Mouse (Mus musculus) megakaryocyte, embryonic 14.5 days (primary cell): ENCODE data around the gene Chrm2.

Experiments
- FLI1 ChIP-seq: IDR thresholded peaks from 2 replicates; pipeline ENCODE4 v1.6.1; 2012; ENCODE audit warnings: low read length, inconsistent platforms, mixed read lengths
- GATA1 ChIP-seq: IDR thresholded peaks from 3 replicates; pipeline ENCODE4 v1.6.1; 2012; ENCODE audit warnings: mixed read lengths, low read length, inconsistent platforms, borderline replicate concordance

DNA sequence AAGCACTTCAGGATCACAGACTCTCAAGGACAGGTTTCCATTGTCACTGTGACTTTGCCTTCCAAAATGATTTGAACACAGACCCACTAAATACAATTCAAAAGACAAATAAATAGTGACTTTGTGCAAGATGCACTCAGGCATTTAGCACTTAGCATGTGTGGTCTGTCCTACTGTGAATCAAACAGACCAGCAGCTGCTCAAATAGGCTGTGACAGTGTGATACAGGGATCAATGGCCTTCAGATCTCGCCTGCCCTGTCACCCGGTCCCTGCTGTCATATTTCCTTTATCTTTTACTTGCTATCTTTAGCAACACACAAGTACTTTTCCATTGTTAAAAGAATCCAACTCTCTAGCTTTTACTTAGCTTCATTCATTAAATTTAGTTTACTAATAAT lies 31.8 kb downstream of the Chrm2 start:
- TF ChIP-seq GATA1 (no peak), FLI1 (no peak)
